Mouse (Mus musculus) embryonic fibroblast, embryonic 13.5 days (primary cell): ENCODE measurements around the gene Fh1.

Experiments used
- CTCF ChIP-seq: IDR thresholded peaks from 2 replicates; pipeline ENCODE4 v1.5.1; 2011; ENCODE audit warnings: mild to moderate bottlenecking, control low read depth, low read length, moderate library complexity, borderline replicate concordance; ENCODE audit not compliant: insufficient read depth
- POLR2A ChIP-seq: IDR thresholded peaks from 2 replicates; pipeline ENCODE4 v1.6.1; 2011; ENCODE audit warnings: low read depth, mild to moderate bottlenecking, control low read depth, low read length, moderate library complexity

GRCm38 (mm10) chr1:175565579-175566103, 59.8 kb downstream of the Fh1 start:
- TF ChIP-seq CTCF = no peak
- TF ChIP-seq POLR2A = no peak
